Mouse (Mus musculus): ENCODE results near the gene Fat3. TPM values are rescaled to one million over a fixed set of nuclear protein-coding genes. Genes with fewer than 3 reads are reported as not detected.

The Fat3 gene
- total RNA-seq (2014; fragmentation: Nextera tagmentation) (not detected in 2 replicates), total RNA-seq (2017) (not detected in 2 replicates)

DNA sequence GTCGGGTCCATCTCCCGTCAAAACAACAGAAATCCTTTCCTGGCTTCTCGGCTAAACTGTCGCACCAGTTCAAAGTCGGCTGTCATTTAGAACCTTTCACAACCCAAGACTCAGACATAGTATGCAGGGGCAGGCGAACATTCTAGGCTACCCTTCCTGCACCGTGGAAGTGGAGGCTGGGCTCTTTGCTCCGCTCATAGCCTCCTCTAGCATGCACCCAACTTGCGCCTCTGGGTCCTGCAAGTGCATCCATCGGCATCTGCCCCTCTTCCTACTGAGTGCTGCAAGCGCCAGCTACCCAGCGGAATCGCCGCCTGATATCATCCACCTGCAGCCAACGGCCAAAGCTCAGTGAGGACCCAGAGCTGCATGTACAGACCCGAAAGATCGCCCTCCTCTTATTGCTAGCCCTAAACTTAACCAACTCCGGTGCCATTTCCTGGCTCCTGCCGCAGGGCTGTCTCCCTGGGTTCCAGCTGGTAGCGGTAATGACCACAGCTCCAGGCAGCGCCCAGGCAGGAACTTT is at the start of gene Fat3:
Gene Fat3 (minus strand): TSS at position 100 of the 526 bp plus-strand sequence.
- no peak for ATAC-seq (replicated peaks; ENCODE audit: poor library complexity, severe bottlenecking)

DNA sequence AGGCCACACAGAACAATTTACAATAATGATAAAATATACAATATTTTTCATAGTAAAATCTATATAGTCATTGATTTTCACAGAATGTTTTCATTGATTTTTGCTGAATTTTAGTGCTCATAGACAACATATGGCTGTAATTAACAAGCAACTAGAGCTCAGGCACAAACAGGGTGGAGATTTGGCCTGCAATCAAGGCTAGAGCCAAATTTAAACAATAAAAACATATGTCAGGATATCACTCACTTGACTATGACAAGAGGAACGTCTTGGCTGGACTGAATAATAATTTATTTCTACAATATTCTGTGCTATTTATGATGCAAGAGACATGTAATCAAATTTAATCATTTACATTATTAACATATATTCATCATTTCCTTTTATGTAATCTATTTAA is 31.8 kb upstream of the Fat3 start:
- ATAC-seq (replicated peaks; ENCODE audit: poor library complexity, severe bottlenecking): no peak

DNA sequence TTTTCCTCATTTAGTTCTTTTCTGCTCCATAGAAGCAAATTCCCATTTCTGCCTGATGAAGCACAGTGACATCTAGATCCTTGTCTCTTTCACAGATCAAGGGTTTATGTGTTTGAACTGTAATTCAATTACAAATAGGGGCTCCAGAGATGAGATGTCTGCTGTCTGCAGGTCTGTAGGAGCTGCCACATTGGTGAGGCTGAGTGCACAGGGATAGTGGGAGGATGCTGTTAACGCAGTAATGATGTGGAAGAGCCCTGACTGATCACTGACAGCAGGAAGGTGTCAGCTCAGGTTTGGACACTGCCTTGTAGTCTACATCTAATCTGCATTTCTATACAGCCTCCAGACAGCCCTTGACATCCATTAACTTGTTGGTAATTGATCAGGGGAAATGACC is 16.5 kb upstream of the Fat3 start:
- ATAC-seq (replicated peaks; ENCODE audit: poor library complexity, severe bottlenecking): no peak

DNA sequence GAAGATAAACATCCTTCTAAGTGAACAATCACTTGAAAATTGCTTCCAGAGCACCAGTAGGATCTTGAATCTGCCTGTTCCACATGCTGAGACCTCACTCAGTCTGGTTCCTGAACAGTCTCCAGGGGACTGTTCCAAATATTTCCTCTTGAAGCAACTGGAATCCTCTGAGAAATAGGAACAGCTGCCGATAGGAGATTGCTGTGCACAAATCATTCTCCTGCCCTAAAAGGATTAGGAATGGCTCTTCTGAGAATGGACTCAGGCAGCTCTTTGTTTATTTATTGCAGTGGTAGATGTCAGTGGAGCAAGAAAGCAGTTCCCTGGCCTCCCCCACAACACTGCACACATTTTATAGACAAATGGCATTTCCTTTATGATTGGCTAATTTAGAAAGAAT is 10.9 kb upstream of the Fat3 start:
- no peak for ATAC-seq (replicated peaks; ENCODE audit: poor library complexity, severe bottlenecking)

- ATAC-seq (replicated peaks; ENCODE audit: poor library complexity, severe bottlenecking): no peak
Observed at GRCm38 (mm10) chr9:16503776-16504175, 2.7 kb upstream of the Fat3 start.

DNA sequence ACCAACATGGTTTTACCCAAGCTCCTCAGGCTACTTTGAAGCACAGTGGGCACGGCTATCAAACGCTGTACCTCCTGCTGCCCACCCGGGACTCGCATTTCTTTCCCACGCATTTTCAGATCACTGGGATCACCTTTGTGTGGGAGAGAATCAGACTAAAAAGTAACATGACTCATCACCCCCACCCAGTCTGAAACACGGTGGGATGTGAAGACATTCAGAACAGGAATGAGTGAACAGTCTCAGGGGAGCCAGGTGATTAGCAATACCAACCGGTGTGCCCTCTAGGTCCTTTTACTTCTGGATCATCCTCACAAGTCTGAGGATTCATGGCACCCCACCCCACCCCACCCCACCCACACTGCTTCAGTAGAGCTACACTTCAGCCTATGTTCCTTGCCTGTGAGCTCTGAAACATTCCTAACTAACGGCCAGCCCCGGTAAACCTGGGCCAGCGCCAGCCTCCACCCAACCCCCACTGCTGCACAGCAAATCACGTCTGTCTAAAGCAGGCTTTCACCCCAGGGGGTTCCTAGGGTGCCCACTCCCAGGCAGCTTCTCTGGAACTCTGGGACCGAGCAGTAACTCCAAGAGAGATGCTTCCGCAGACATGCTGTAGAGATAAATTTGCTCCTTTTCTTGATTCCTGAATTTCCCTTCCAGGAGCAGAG is 1.7 kb upstream of the Fat3 start:
- ATAC-seq (replicated peaks; ENCODE audit: poor library complexity, severe bottlenecking): no peak

- ATAC-seq (replicated peaks; ENCODE audit: poor library complexity, severe bottlenecking): peak; percentile 30; the same call in 1 of the 2 replicates
Observed at GRCm38 (mm10) chr9:16501990-16502672, 1.0 kb upstream of the Fat3 start.

GRCm38 (mm10) chr9:16500382-16501185 is 501 bp downstream of the Fat3 start:
- no peak for ATAC-seq (replicated peaks; ENCODE audit: poor library complexity, severe bottlenecking)

- no peak for ATAC-seq (replicated peaks; ENCODE audit: poor library complexity, severe bottlenecking)
Observed at GRCm38 (mm10) chr9:16499621-16500381, 1.3 kb downstream of the Fat3 start.

- ATAC-seq (replicated peaks; ENCODE audit: poor library complexity, severe bottlenecking): no peak
Observed at GRCm38 (mm10) chr9:16498876-16499275, 2.2 kb downstream of the Fat3 start.

GRCm38 (mm10) chr9:16497361-16497760 is 3.7 kb downstream of the Fat3 start:
- ATAC-seq (replicated peaks; ENCODE audit: poor library complexity, severe bottlenecking): no peak

DNA sequence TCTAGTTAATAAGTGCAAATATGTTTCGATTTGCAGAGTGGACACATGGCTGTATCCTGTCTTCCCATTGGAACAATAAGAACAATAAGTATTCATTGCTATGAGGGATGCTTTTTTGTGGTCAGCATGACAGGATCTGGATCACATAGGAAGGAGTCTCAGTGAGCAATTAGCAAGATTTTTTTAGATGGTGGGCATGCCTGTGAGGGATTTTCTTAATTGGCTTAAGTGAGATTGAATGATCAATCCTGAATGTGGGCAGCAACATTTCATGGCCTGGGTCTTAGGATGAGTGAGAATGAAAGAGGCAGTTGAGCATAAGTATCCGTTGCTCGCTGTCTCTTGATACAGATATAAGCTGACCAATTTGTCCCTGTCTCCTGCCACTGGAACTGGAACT is 4.8 kb downstream of the Fat3 start:
- ATAC-seq (replicated peaks; ENCODE audit: poor library complexity, severe bottlenecking): no peak

DNA sequence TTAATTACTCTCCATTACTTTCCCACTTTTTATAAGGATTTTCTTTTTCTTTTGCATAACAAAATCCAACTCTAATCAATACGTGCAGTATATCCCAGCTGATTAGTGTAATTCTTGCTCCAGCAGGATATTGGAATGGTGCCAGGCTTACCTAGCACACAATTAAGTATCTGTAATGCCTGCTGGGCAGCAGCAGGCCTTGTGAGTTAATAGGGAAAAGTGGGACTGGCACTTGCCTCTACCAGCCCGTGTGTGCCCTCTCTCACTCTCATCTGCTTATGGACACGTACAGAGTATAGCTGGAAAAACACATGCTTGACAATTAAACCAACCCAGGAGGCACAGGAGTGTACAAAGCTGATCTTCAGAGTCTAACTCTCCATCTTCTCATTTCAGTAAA is 11.4 kb downstream of the Fat3 start:
- no peak for ATAC-seq (replicated peaks; ENCODE audit: poor library complexity, severe bottlenecking)

DNA sequence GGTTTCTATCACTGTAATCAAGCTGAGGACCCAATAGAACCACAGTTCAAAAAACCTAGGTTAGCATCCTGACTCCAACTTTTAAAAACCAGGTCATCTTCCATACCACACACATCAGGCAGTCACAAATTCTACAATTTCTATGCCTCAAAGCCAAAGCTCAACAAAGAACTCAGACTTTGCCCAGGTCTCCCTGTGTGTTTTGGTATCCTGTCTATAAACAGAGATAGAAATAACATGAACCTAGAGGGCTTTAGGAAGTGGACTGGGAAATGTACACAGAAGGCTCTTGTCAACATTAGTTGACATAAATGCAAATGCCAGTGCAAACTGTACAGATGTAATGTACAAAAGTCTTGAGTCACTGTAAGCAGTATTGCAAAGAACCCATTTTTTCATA is 13.5 kb downstream of the Fat3 start:
- ATAC-seq (replicated peaks; ENCODE audit: poor library complexity, severe bottlenecking): no peak

DNA sequence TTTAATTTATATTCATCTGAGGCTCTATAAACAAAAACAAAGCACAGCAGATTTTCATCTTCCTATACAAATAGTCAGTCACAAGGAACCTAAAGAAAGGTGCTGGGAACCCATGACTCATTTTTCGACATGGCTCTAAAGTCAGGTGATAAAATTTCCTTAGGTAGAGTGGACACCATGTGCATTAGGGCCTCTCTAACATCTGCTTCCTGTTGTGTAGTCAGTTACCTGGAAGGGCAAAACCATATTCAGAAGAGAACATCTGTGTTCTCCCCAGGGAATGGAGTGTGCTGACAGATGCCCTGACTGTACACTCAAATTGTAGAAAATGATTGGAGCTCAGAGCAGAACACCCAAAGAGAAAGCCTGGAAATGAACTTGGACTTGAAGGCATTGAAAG is 14.9 kb downstream of the Fat3 start:
- ATAC-seq (replicated peaks; ENCODE audit: poor library complexity, severe bottlenecking): no peak

GRCm38 (mm10) chr9:16485173-16485572 is 15.9 kb downstream of the Fat3 start:
- no peak for ATAC-seq (replicated peaks; ENCODE audit: poor library complexity, severe bottlenecking)

DNA sequence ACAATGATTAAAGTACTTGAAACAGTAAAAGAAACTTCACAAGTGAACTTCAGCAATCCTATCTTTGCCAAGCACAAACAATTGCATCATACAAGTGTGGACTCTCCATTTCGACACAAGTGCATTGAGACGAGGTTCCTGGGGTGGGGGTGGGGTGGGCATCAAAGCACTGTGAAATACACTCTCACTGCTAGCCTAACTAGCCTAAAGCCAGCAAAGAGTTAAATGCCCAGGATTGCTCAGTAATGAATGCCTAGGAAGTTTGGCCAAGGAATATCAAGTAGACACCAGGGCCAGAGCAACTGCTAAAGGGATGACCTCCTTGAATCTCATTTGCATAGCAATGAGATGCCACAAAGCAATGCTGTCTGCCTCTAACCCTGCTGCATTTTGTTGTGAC is 16.3 kb downstream of the Fat3 start:
- no peak for ATAC-seq (replicated peaks; ENCODE audit: poor library complexity, severe bottlenecking)

DNA sequence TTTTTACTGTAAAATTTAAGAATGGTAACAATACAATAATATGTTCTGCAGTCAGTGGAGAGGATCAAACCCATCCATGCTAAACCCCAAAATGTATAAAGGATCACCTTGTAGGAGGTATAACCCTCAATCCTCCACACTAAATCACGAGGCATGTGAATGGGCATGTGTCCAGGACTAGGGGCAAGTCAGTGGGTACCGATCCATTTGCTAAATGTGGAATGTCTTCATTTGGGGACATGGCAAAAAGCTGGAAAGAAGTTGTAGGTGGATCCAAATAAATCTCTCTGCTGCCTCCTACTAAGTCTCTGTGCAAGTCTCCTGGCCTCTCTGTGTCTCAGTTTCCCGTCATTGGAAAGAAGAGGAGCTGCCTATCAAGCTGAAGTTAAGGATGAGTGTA is 39.6 kb downstream of the Fat3 start:
- ATAC-seq (replicated peaks; ENCODE audit: poor library complexity, severe bottlenecking): no peak

DNA sequence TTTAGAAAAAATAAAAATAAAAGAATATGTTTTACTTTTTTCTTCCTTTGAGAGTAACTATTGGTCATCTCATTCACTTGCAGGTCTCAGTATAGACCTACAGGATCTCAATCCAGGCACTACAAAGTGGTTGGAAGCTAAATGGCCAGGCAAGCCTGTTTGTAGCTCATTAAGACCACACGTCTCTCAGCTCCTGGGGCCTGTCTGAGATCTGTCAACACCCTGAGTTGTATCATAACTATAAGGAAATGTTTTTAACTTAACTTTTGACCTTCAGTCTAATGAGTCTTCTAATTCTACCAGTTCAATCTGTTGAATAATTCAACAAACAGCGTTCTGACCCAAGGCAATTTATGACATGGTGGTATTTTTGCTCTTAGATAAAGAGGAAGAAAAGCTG is 40.5 kb downstream of the Fat3 start:
- no peak for ATAC-seq (replicated peaks; ENCODE audit: poor library complexity, severe bottlenecking)

- no peak for ATAC-seq (replicated peaks; ENCODE audit: poor library complexity, severe bottlenecking)
Observed at GRCm38 (mm10) chr9:16441930-16442329, 59.2 kb downstream of the Fat3 start.

Measured in granulocyte monocyte progenitor cell, adult 5-6 weeks (primary cell).